Mouse (Mus musculus): ENCODE measurements at regions not wholly inside any gene's neighbourhood (a gene's known extent, or its start where the extent isn't known, plus 50 kb on each side); places are given as distances from the start of the nearest gene placed in this dataset.
"Not testable (repeated sequence)": the region's sequence is repeated elsewhere in the genome, so short reads cannot be mapped to it uniquely, and the experiment has no call there.

GRCm38 (mm10) chr17:85857705-85858472, 169.8 kb upstream of the Six2 start:
- no peaks in the 10 kb centered on the region for H3K9me3 ChIP-seq (replicated peaks)
- peak; percentile 71; the same call in 1 of the 2 replicates for ATAC-seq (ENCODE audit: low FRiP score)
- H3K4me3 ChIP-seq = no peak overlapping the region
- H3K27me3 ChIP-seq = no peaks in the 10 kb centered on the region
- H3K9ac ChIP-seq = no peak overlapping the region
- H3K36me3 ChIP-seq = no peaks in the 10 kb centered on the region
- H3K27ac ChIP-seq = no peak overlapping the region
- H3K4me1 ChIP-seq = peaks cover 14% of the 10 kb centered on the region
- WGBS = 34% methylated on average over 22 of the region's 22 CpGs
- peak overlapping the region; percentile 33 for H3K4me2 ChIP-seq (replicated peaks)

- not testable (repeated sequence) for H3K9me3 ChIP-seq (replicated peaks); H3K36me3 ChIP-seq; H3K9ac ChIP-seq; H3K4me2 ChIP-seq (replicated peaks); H3K27me3 ChIP-seq; H3K4me3 ChIP-seq; ATAC-seq (ENCODE audit: low FRiP score); H3K27ac ChIP-seq
- H3K4me1 ChIP-seq = peaks cover 14% of the 10 kb centered on the region
- WGBS = 29% methylated on average over 4 of the region's 5 CpGs
These were observed 168.8 kb upstream of the Six2 start for GRCm38 (mm10) chr17:85856894-85857293.

GRCm38 (mm10) chr17:85853156-85853555, 165.1 kb upstream of the Six2 start:
- 0 out of 2 replicates have a peak, but pooled peaks cover 3% of the 10 kb centered on the region for H3K27me3 ChIP-seq
- no peak for ATAC-seq (ENCODE audit: low FRiP score)
- no peak overlapping the region for H3K27ac ChIP-seq
- H3K4me1 ChIP-seq = peaks cover 6% of the 10 kb centered on the region
- H3K4me2 ChIP-seq (replicated peaks) = no peak overlapping the region
- H3K9ac ChIP-seq = no peak overlapping the region
- no peaks in the 10 kb centered on the region for H3K36me3 ChIP-seq
- WGBS = 73% methylated on average over 5 of the region's 5 CpGs
- no peaks in the 10 kb centered on the region for H3K9me3 ChIP-seq (replicated peaks)
- H3K4me3 ChIP-seq = no peak overlapping the region

GRCm38 (mm10) chr17:85848526-85848925, 160.5 kb upstream of the Six2 start:
- WGBS = 93% methylated on average over 3 of the region's 3 CpGs
- Histone ChIP-seq H3K9me3 (replicated peaks) (no peaks in the 10 kb centered on the region), H3K4me3 (no peak overlapping the region), H3K36me3 (no peaks in the 10 kb centered on the region), H3K9ac (no peak overlapping the region), H3K4me1 (peaks cover 4% of the 10 kb centered on the region; the same call in 1 of the 2 replicates), H3K27me3 (0 out of 2 replicates have a peak, but pooled peaks cover 3% of the 10 kb centered on the region), H3K27ac (no peak overlapping the region), H3K4me2 (replicated peaks) (no peak overlapping the region)
- no peak for ATAC-seq (ENCODE audit: low FRiP score)

- no peak overlapping the region for H3K27ac ChIP-seq
- ATAC-seq (ENCODE audit: low FRiP score) = no peak
- no peak overlapping the region for H3K4me2 ChIP-seq (replicated peaks)
- H3K4me3 ChIP-seq = no peak overlapping the region
- 0 out of 2 replicates have a peak, but pooled peaks cover 3% of the 10 kb centered on the region for H3K27me3 ChIP-seq
- peaks cover 4% of the 10 kb centered on the region; the same call in 1 of the 2 replicates for H3K4me1 ChIP-seq
- H3K9me3 ChIP-seq (replicated peaks) = no peaks in the 10 kb centered on the region
- H3K36me3 ChIP-seq = no peaks in the 10 kb centered on the region
- no peak overlapping the region for H3K9ac ChIP-seq
- 66% methylated on average over 7 of the region's 7 CpGs for WGBS
These were observed 159.7 kb upstream of the Six2 start for GRCm38 (mm10) chr17:85847756-85848155.

- no peak overlapping the region for H3K9ac ChIP-seq
- no peak for ATAC-seq (ENCODE audit: low FRiP score)
- no peaks in the 10 kb centered on the region for H3K27me3 ChIP-seq
- no peak overlapping the region for H3K4me3 ChIP-seq
- WGBS = 68% methylated on average over 6 of the region's 6 CpGs
- no peaks in the 10 kb centered on the region for H3K9me3 ChIP-seq (replicated peaks)
- no peak overlapping the region for H3K4me2 ChIP-seq (replicated peaks)
- H3K36me3 ChIP-seq = no peaks in the 10 kb centered on the region
- peaks cover 4% of the 10 kb centered on the region; the same call in 1 of the 2 replicates for H3K4me1 ChIP-seq
- no peak overlapping the region for H3K27ac ChIP-seq
These were observed 157.0 kb upstream of the Six2 start for GRCm38 (mm10) chr17:85845059-85845458.

GRCm38 (mm10) chr17:85844486-85844885, 156.4 kb upstream of the Six2 start:
- WGBS = 92% methylated on average over 13 of the region's 13 CpGs
- Histone ChIP-seq H3K36me3 (no peaks in the 10 kb centered on the region), H3K27me3 (no peaks in the 10 kb centered on the region), H3K9ac (no peak overlapping the region), H3K4me3 (no peak overlapping the region), H3K27ac (no peak overlapping the region), H3K4me2 (replicated peaks) (no peak overlapping the region), H3K9me3 (replicated peaks) (no peaks in the 10 kb centered on the region), H3K4me1 (peaks cover 4% of the 10 kb centered on the region; the same call in 1 of the 2 replicates)
- ATAC-seq (ENCODE audit: low FRiP score) = no peak

GRCm38 (mm10) chr17:85823036-85823435, 135.0 kb upstream of the Six2 start:
- Histone ChIP-seq H3K4me2 (replicated peaks) (no peak overlapping the region), H3K27me3 (no peaks in the 10 kb centered on the region), H3K4me3 (no peak overlapping the region), H3K9ac (no peak overlapping the region), H3K9me3 (replicated peaks) (no peaks in the 10 kb centered on the region), H3K4me1 (peaks cover 11% of the 10 kb centered on the region), H3K36me3 (no peaks in the 10 kb centered on the region), H3K27ac (no peak overlapping the region)
- 82% methylated on average over 19 of the region's 19 CpGs for WGBS
- ATAC-seq (ENCODE audit: low FRiP score) = no peak

GRCm38 (mm10) chr17:85821861-85822260, 133.8 kb upstream of the Six2 start:
- H3K27me3 ChIP-seq = no peaks in the 10 kb centered on the region
- 83% methylated on average over 4 of the region's 4 CpGs for WGBS
- no peak overlapping the region for H3K27ac ChIP-seq
- peaks cover 15% of the 10 kb centered on the region for H3K4me1 ChIP-seq
- no peak overlapping the region for H3K4me2 ChIP-seq (replicated peaks)
- no peaks in the 10 kb centered on the region for H3K36me3 ChIP-seq
- no peak overlapping the region for H3K4me3 ChIP-seq
- H3K9me3 ChIP-seq (replicated peaks) = no peaks in the 10 kb centered on the region
- H3K9ac ChIP-seq = no peak overlapping the region
- ATAC-seq (ENCODE audit: low FRiP score) = no peak

GRCm38 (mm10) chr17:85818098-85818855, 130.2 kb upstream of the Six2 start:
- 0 out of 2 replicates have a peak, but pooled peaks cover 6% of the 10 kb centered on the region for H3K4me1 ChIP-seq
- no peak overlapping the region for H3K9ac ChIP-seq
- H3K27me3 ChIP-seq = 0 out of 2 replicates have a peak, but pooled peaks cover 3% of the 10 kb centered on the region
- no peak overlapping the region for H3K4me3 ChIP-seq
- no peaks in the 10 kb centered on the region for H3K9me3 ChIP-seq (replicated peaks)
- no peak for ATAC-seq (ENCODE audit: low FRiP score)
- H3K4me2 ChIP-seq (replicated peaks) = no peak overlapping the region
- no peaks in the 10 kb centered on the region for H3K36me3 ChIP-seq
- WGBS = 71% methylated on average over 17 of the region's 17 CpGs
- no peak overlapping the region for H3K27ac ChIP-seq

GRCm38 (mm10) chr17:85816521-85816920, 128.4 kb upstream of the Six2 start:
- no peak overlapping the region for H3K27ac ChIP-seq
- ATAC-seq (ENCODE audit: low FRiP score) = no peak
- H3K4me3 ChIP-seq = no peak overlapping the region
- no peaks in the 10 kb centered on the region for H3K9me3 ChIP-seq (replicated peaks)
- no peak overlapping the region for H3K4me2 ChIP-seq (replicated peaks)
- H3K27me3 ChIP-seq = 0 out of 2 replicates have a peak, but pooled peaks cover 6% of the 10 kb centered on the region
- H3K4me1 ChIP-seq = 0 out of 2 replicates have a peak, but pooled peaks cover 6% of the 10 kb centered on the region
- H3K36me3 ChIP-seq = no peaks in the 10 kb centered on the region
- 94% methylated on average over 8 of the region's 8 CpGs for WGBS
- no peak overlapping the region for H3K9ac ChIP-seq

- no peaks in the 10 kb centered on the region for H3K9me3 ChIP-seq (replicated peaks)
- no peaks in the 10 kb centered on the region for H3K36me3 ChIP-seq
- H3K4me1 ChIP-seq = 0 out of 2 replicates have a peak, but pooled peaks cover 6% of the 10 kb centered on the region
- H3K27me3 ChIP-seq = 0 out of 2 replicates have a peak, but pooled peaks cover 6% of the 10 kb centered on the region
- no peak overlapping the region for H3K9ac ChIP-seq
- no peak overlapping the region for H3K27ac ChIP-seq
- no peak for ATAC-seq (ENCODE audit: low FRiP score)
- WGBS = 90% methylated on average over 8 of the region's 8 CpGs
- H3K4me2 ChIP-seq (replicated peaks) = no peak overlapping the region
- no peak overlapping the region for H3K4me3 ChIP-seq
These were observed 128.0 kb upstream of the Six2 start for GRCm38 (mm10) chr17:85816056-85816455.
